Mouse (Mus musculus) erythroblast, embryonic 14.5 days (primary cell): ENCODE measurements around the gene Sptbn4.

Experiments used
- GATA1 ChIP-seq: IDR thresholded peaks from 2 replicates; pipeline ENCODE4 v1.6.1; 2012; ENCODE audit warnings: low read length, inconsistent platforms, mixed read lengths
- TAL1 ChIP-seq: IDR thresholded peaks from 3 replicates; pipeline ENCODE4 v1.6.1; 2012; ENCODE audit warnings: low read length, inconsistent platforms, mixed read lengths

GRCm38 (mm10) chr7:27384134-27384533, 63.4 kb downstream of the Sptbn4 start:
- TF ChIP-seq TAL1 (no peak), GATA1 (no peak)
